Mouse (Mus musculus): ENCODE data around the gene Znrf2.

DNA sequence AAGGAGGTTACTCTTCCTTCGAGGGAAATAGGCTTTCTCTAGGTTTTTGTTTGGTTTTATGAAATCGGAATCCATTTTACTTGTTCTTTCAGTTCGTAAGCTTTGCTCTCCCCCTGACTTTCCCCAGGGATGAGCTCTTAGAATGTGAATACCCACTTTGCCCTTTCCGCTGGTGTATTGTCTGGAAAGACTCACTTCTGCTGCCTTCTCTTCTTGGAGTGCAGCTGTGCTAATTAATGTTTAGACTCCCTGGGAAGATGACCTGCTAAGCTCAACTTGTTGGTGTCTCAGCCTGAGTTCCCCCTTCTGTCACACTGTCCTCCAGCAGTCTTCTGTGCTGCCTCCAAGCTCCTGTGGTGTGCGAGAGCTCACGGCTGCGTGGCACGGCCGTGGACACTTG lies 73.5 kb downstream of the Znrf2 start:
- TF ChIP-seq MAX (IDR thresholded peaks at IDR 0.05; ENCODE audit: low read length), result no peak
- no peak for TF ChIP-seq JUN (IDR thresholded peaks at IDR 0.05; ENCODE audit: insufficient read depth, low read depth, low read length)
- no peak for TF ChIP-seq CTCF (conservative IDR thresholded peaks at IDR 0.05 in 1 of 2, IDR thresholded peaks at IDR 0.05 in 1 of 2; ENCODE audit: low read depth in 2 of 2, low read length in 2 of 2)
- no peak for TF ChIP-seq EP300 (IDR thresholded peaks at IDR 0.05; ENCODE audit: low read length)
- no peak for TF ChIP-seq NRF1 (IDR thresholded peaks at IDR 0.05; ENCODE audit: low read depth, low read length)
- TF ChIP-seq POLR2A (IDR thresholded peaks at IDR 0.05; ENCODE audit: low read depth, low read length), result no peak
- TF ChIP-seq BHLHE40 (IDR thresholded peaks at IDR 0.05; ENCODE audit: low read depth, low read length), result no peak
- no peak for TF ChIP-seq USF2 (conservative IDR thresholded peaks at IDR 0.05; ENCODE audit: low read depth, low read length)
- TF ChIP-seq USF1 (IDR thresholded peaks at IDR 0.05; ENCODE audit: low read depth, low read length), result no peak
- no peak for TF ChIP-seq E2F4 (IDR thresholded peaks at IDR 0.05; ENCODE audit: insufficient replicate concordance, low read depth, low read length)

Measured in CH12.LX (cell line).